Mouse (Mus musculus): Measurements from ENCODE around the gene Prn.

- TF ChIP-seq POLR2A (IDR thresholded peaks at IDR 0.05; ENCODE audit: low read depth, low read length) (no peak), CTCF (IDR thresholded peaks at IDR 0.05; ENCODE audit: extremely low read depth, insufficient read depth, insufficient read length, insufficient replicate concordance) (no peak)
These were observed 86.6 kb downstream of the Prn start for GRCm38 (mm10) chr2:131996369-131996768.

Data from spleen, adult 2 months (tissue).